Mouse (Mus musculus) megakaryocyte-erythroid progenitor cell, adult 5-6 weeks (primary cell): ENCODE measurements around the gene Wnt9b. TPM values are rescaled to one million over a fixed set of nuclear protein-coding genes. Genes with fewer than 3 reads are reported as not detected.

Source experiments
- ATAC-seq: replicated peaks from 2 replicates; pipeline ENCODE4 v1.8.0; 2016; ENCODE audit warnings: mild to moderate bottlenecking, inconsistent platforms; ENCODE audit not compliant: severe bottlenecking, poor library complexity, low FRiP score, low TSS enrichment
- total RNA-seq, 2 experiments: library from RNA; stranded (forward) in 1 of 2; stranded (reverse) in 1 of 2; fragments of 200-1000, 215-1000 nt in 1 of 2; fragments of >200 nt in 1 of 2; fragmentation: Nextera tagmentation in 1 of 2; gene quantifications; 2 replicates each; pipeline ENCODE4 v1.2.3; 2014 to 2017

The Wnt9b gene
- total RNA-seq, 2 experiments from 2014 or later, result not detected

DNA sequence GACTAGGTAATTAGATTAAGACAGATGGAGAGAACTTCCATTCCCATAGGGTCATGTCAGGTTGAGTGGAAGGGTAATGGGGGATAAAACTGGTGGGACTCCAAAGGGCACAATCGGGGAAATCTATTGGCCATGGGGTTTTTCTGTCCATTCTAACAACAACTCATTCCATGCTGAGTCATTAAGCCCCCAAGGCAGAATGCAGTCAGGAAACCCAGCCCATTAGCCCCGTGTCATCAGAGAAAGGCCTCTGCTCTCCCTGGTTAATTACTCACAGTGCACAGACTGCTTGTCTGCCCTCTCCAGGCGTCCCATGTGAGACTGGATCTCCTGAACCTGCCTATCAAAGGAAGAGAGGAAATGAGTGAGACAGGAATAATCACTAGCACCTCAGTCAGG lies 60.6 kb downstream of the Wnt9b start:
- ATAC-seq, result no peak

- no peak for ATAC-seq
Observed at GRCm38 (mm10) chr11:103688271-103688979, 61.2 kb downstream of the Wnt9b start.

DNA sequence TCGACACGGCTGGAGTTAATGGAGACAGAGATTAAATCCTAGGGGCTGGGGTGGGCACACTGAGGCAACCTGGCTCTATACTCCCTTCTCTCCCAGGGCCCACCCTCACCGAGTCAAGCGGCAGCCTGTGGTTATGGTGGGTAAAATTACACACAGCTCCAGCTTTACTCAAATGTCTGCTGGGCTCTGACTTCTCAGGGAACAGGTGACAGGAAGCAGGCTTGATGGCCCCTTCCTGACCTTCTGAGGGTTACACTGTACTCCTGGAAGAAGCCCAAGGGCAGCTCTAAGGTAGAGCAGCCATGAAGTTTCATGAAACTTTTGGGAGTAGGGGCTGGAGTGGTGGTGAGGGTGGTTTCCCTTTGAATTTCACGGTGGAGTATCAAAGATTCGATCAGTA lies 62.9 kb downstream of the Wnt9b start:
- no peak for ATAC-seq

- 0 out of 2 replicates have a peak, but pooled peaks have one; percentile 13 for ATAC-seq
Observed at GRCm38 (mm10) chr11:103685261-103685736, 64.3 kb downstream of the Wnt9b start.

DNA sequence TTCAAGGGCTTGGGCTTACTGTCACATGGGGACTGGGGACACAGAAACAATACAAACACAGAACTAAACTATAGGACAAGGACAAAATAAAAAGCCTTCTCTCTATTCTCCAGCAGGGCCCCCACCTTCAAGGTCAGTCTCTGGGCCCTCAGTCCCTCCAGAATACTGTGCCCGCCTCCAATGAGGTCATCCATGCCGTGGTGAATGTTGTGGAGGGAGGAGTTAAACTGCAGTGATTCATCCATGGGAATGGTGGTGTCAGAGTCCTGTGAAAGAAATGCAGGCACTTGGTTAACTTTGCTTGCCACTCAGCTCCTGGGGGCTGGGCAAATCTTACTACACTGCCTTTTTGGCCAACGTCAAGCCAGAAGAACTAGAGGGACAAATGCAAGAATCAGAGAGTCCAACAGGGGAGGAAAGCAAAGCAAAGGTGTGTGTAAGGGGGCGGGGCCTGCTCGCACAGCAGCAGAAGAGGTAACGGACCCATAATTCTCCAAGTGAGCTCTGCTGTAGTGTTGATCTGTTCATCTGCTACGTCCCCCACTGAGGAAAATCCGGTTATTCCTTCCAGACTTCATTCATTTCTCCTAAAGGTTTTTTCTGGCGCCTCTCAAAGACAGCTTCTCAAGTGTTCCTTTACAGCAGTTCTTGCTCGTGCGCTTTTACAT lies 65.8 kb downstream of the Wnt9b start:
- ATAC-seq, result no peak

Other genes with a start within 250 kb of the Wnt9b start
- gene Lrrc37a, start 245.2 kb downstream of the Wnt9b start, total RNA-seq (2014; fragmentation: Nextera tagmentation), result not detected in 2 replicates
- not detected in 2 replicates for gene Lrrc37a, start 245.2 kb downstream of the Wnt9b start, total RNA-seq (2017)
- gene Gm884, start 128.7 kb downstream of the Wnt9b start, total RNA-seq (2014; fragmentation: Nextera tagmentation), result not detected in 2 replicates
- not detected in 2 replicates for gene Gm884, start 128.7 kb downstream of the Wnt9b start, total RNA-seq (2017)
- gene Lyzl6, start 110.9 kb downstream of the Wnt9b start, total RNA-seq (2014; fragmentation: Nextera tagmentation), result not detected in 2 replicates
- gene Lyzl6, start 110.9 kb downstream of the Wnt9b start, total RNA-seq (2017), result not detected in 2 replicates
- not detected in 2 replicates for gene Rprml, start 100.3 kb downstream of the Wnt9b start, total RNA-seq (2014; fragmentation: Nextera tagmentation)
- gene Rprml, start 100.3 kb downstream of the Wnt9b start, total RNA-seq (2017), result not detected in 2 replicates
- gene Gosr2, start 51.9 kb downstream of the Wnt9b start, total RNA-seq (2014; fragmentation: Nextera tagmentation), result 36.1 and 46.9 TPM in 2 replicates
- gene Gosr2, start 51.9 kb downstream of the Wnt9b start, total RNA-seq (2017), result 37.8 and 44.2 TPM in 2 replicates
- not detected in 2 replicates for gene Wnt3, start 24.3 kb upstream of the Wnt9b start, total RNA-seq (2014; fragmentation: Nextera tagmentation)
- gene Wnt3, start 24.3 kb upstream of the Wnt9b start, total RNA-seq (2017), result not detected in 2 replicates
- gene Nsf, start 204.2 kb upstream of the Wnt9b start, total RNA-seq (2014; fragmentation: Nextera tagmentation), result 44.6 and 58.6 TPM in 2 replicates
- gene Nsf, start 204.2 kb upstream of the Wnt9b start, total RNA-seq (2017), result 39.2 and 42.7 TPM in 2 replicates
- gene Arf2, start 216.9 kb upstream of the Wnt9b start, total RNA-seq (2014; fragmentation: Nextera tagmentation), result 7.6 and 16.8 TPM in 2 replicates
- 13.9 and 27.0 TPM in 2 replicates for gene Arf2, start 216.9 kb upstream of the Wnt9b start, total RNA-seq (2017)